Mouse (Mus musculus): ENCODE measurements around the gene Ncoa1. TPM values are rescaled to one million over a fixed set of nuclear protein-coding genes. Genes with fewer than 3 reads are reported as not detected.

Ncoa1 gene
- polyA plus RNA-seq, 1 experiment from 2014 or later = 24.0 TPM

- H3K36me3 ChIP-seq (ENCODE audit: control insufficient read depth, insufficient read depth, low read length) = no peaks in the 10 kb centered on the region
- 71% methylated on average over 2 of the region's 2 CpGs for WGBS
- no peak overlapping the region for H3K4me3 ChIP-seq (ENCODE audit: low read depth, low read length)
- H3K9me3 ChIP-seq (ENCODE audit: control insufficient read depth, low read length) = no peaks in the 10 kb centered on the region
- no peak overlapping the region for H3K4me2 ChIP-seq (ENCODE audit: low read depth, low read length)
- H3K4me1 ChIP-seq (ENCODE audit: control insufficient read depth, insufficient read depth, low read length) = no peaks in the 10 kb centered on the region
- H3K27me3 ChIP-seq (ENCODE audit: control insufficient read depth, insufficient read depth, low read length) = no peaks in the 10 kb centered on the region
- ATAC-seq (ENCODE audit: low read depth) = no peak
- no peak overlapping the region for H3K9ac ChIP-seq (replicated peaks; ENCODE audit: low read depth, low read length)
- H3K27ac ChIP-seq (ENCODE audit: low read depth, low read length) = no peak overlapping the region
Measured at GRCm38 (mm10) chr12:4392590-4392989, 84.4 kb downstream of the Ncoa1 start.

DNA sequence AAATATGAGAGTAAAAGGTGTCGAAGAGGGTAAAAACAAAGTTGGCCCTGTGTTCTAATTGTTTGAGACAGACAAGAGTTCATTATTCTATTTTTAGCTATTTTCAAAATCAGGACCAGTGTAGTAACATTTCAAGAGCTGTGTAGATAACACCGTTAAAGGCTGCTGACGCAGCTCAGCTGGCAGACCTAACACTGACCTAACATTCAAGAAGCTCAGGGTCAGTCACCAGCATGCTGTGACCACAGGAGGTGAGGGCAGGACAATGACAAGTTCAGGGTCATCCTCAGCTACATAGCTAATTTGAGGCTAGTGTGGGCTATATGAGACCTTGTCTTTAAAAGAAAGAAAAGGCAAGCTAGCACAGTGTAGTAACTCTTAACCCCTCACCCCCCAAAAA, 84.9 kb downstream of the Ncoa1 start:
- Histone ChIP-seq H3K27ac (ENCODE audit: low read depth, low read length) (no peak overlapping the region), H3K27me3 (ENCODE audit: control insufficient read depth, insufficient read depth, low read length) (no peaks in the 10 kb centered on the region), H3K9me3 (ENCODE audit: control insufficient read depth, low read length) (no peaks in the 10 kb centered on the region), H3K4me3 (ENCODE audit: low read depth, low read length) (no peak overlapping the region), H3K4me1 (ENCODE audit: control insufficient read depth, insufficient read depth, low read length) (no peaks in the 10 kb centered on the region), H3K4me2 (ENCODE audit: low read depth, low read length) (no peak overlapping the region), H3K36me3 (ENCODE audit: control insufficient read depth, insufficient read depth, low read length) (no peaks in the 10 kb centered on the region), H3K9ac (replicated peaks; ENCODE audit: low read depth, low read length) (no peak overlapping the region)
- no peak for ATAC-seq (ENCODE audit: low read depth)
- WGBS = 78% methylated on average over 3 of the region's 3 CpGs

DNA sequence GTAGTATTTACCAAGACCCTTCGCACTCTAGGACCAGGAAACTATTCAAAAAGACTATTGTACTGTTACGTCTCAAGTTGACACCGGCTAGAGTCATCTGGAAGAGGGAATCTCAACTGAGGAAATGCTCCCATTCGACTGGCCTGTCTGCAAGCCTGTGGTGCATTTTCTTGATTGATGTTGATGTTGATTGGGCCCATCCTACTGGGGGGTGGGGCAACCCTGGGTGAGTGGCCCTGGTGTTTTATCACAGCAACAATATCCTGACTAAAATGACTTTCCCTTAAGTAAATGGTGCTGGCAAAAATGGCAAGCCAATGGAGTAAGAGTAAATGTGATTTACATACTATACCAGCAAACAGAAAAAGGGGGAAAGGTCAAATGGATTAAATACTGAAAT, 85.7 kb downstream of the Ncoa1 start:
- H3K4me2 ChIP-seq (ENCODE audit: low read depth, low read length) = no peak overlapping the region
- H3K27ac ChIP-seq (ENCODE audit: low read depth, low read length) = no peak overlapping the region
- no peak for ATAC-seq (ENCODE audit: low read depth)
- H3K27me3 ChIP-seq (ENCODE audit: control insufficient read depth, insufficient read depth, low read length) = no peaks in the 10 kb centered on the region
- H3K9ac ChIP-seq (replicated peaks; ENCODE audit: low read depth, low read length) = no peak overlapping the region
- no peaks in the 10 kb centered on the region for H3K9me3 ChIP-seq (ENCODE audit: control insufficient read depth, low read length)
- H3K4me3 ChIP-seq (ENCODE audit: low read depth, low read length) = no peak overlapping the region
- no peaks in the 10 kb centered on the region for H3K4me1 ChIP-seq (ENCODE audit: control insufficient read depth, insufficient read depth, low read length)
- no peaks in the 10 kb centered on the region for H3K36me3 ChIP-seq (ENCODE audit: control insufficient read depth, insufficient read depth, low read length)
- WGBS = 50% methylated on average over 4 of the region's 4 CpGs

DNA sequence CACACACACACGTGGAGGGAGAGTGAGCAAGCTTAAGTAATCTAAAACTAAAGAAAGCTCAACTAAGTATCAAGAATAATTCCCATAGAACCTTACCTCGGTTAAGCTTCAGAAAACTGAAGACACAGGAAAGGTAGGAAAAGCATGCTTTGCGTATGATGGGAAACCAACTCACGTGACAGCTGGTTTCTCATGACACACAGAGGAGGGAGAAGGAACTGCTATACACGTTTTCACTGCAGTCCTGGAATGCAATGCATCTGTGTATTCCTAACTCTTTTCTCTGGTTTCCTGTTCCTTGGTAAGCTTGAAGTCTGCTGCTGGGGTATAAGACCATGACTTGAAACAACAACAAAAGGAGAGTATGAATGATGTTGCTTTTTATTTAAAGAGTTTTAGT, 86.3 kb downstream of the Ncoa1 start:
- H3K9me3 ChIP-seq (ENCODE audit: control insufficient read depth, low read length) = no peaks in the 10 kb centered on the region
- H3K27me3 ChIP-seq (ENCODE audit: control insufficient read depth, insufficient read depth, low read length) = no peaks in the 10 kb centered on the region
- ATAC-seq (ENCODE audit: low read depth) = no peak
- no peak overlapping the region for H3K4me2 ChIP-seq (ENCODE audit: low read depth, low read length)
- H3K9ac ChIP-seq (replicated peaks; ENCODE audit: low read depth, low read length) = no peak overlapping the region
- H3K27ac ChIP-seq (ENCODE audit: low read depth, low read length) = no peak overlapping the region
- no peaks in the 10 kb centered on the region for H3K4me1 ChIP-seq (ENCODE audit: control insufficient read depth, insufficient read depth, low read length)
- H3K4me3 ChIP-seq (ENCODE audit: low read depth, low read length) = no peak overlapping the region
- H3K36me3 ChIP-seq (ENCODE audit: control insufficient read depth, insufficient read depth, low read length) = no peaks in the 10 kb centered on the region
- WGBS = 72% methylated on average over 5 of the region's 5 CpGs

DNA sequence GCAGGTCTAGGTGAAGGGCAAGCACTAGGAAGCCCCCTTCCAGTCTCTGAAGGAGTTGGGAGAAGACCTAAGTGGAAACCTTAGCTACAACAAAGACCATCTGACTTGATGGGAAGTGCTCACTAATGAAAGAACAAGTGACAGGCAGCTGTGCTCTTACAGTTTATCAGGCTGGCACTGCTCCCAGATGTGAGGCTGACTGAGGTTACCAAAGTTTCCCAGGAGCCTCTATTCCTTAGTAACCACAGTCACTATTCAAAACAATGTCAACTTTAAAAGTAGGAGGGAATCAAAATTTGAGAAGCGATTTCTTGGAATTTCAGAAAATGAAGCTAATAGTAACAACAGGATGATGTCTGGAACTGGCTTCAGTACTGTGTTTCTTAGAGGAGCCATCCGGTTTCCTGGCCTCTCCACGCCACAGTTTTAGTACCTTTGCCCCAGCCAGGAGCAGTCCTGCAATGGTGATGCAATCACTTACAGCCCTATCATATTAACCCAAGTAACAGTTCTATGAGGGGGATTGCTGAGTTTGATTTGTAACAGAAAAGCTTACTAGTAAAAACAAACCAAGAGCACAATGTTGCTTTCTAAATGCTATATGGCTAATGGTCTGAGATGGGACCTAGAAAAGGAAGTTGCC, 90.8 kb downstream of the Ncoa1 start:
- Histone ChIP-seq H3K9me3 (ENCODE audit: control insufficient read depth, low read length) (no peaks in the 10 kb centered on the region), H3K9ac (replicated peaks; ENCODE audit: low read depth, low read length) (no peak overlapping the region), H3K27ac (ENCODE audit: low read depth, low read length) (no peak overlapping the region), H3K4me3 (ENCODE audit: low read depth, low read length) (no peak overlapping the region), H3K4me2 (ENCODE audit: low read depth, low read length) (no peak overlapping the region), H3K27me3 (ENCODE audit: control insufficient read depth, insufficient read depth, low read length) (no peaks in the 10 kb centered on the region), H3K36me3 (ENCODE audit: control insufficient read depth, insufficient read depth, low read length) (no peaks in the 10 kb centered on the region), H3K4me1 (ENCODE audit: control insufficient read depth, insufficient read depth, low read length) (no peaks in the 10 kb centered on the region)
- no peak for ATAC-seq (ENCODE audit: low read depth)
- 92% methylated on average over 3 of the region's 3 CpGs for WGBS

- no peak for ATAC-seq (ENCODE audit: low read depth)
- Histone ChIP-seq H3K27me3 (ENCODE audit: control insufficient read depth, insufficient read depth, low read length) (no peaks in the 10 kb centered on the region), H3K9ac (replicated peaks; ENCODE audit: low read depth, low read length) (no peak overlapping the region), H3K4me2 (ENCODE audit: low read depth, low read length) (no peak overlapping the region), H3K4me1 (ENCODE audit: control insufficient read depth, insufficient read depth, low read length) (no peaks in the 10 kb centered on the region), H3K4me3 (ENCODE audit: low read depth, low read length) (no peak overlapping the region), H3K36me3 (ENCODE audit: control insufficient read depth, insufficient read depth, low read length) (no peaks in the 10 kb centered on the region), H3K27ac (ENCODE audit: low read depth, low read length) (no peak overlapping the region), H3K9me3 (ENCODE audit: control insufficient read depth, low read length) (no peaks in the 10 kb centered on the region)
- 77% methylated on average over 3 of the region's 3 CpGs for WGBS
Measured at GRCm38 (mm10) chr12:4383061-4383460, 93.9 kb downstream of the Ncoa1 start.

GRCm38 (mm10) chr12:4379298-4379957, 97.6 kb downstream of the Ncoa1 start:
- 58% methylated on average over 7 of the region's 7 CpGs for WGBS
- no peak overlapping the region for H3K9ac ChIP-seq (replicated peaks; ENCODE audit: low read depth, low read length)

GRCm38 (mm10) chr12:4376475-4376874, 100.5 kb downstream of the Ncoa1 start:
- no peak for ATAC-seq (ENCODE audit: low read depth)
- H3K36me3 ChIP-seq (ENCODE audit: control insufficient read depth, insufficient read depth, low read length) = no peaks in the 10 kb centered on the region
- WGBS = 64% methylated on average over 4 of the region's 4 CpGs
- no peak overlapping the region for H3K9ac ChIP-seq (replicated peaks; ENCODE audit: low read depth, low read length)
- no peaks in the 10 kb centered on the region for H3K9me3 ChIP-seq (ENCODE audit: control insufficient read depth, low read length)
- no peak overlapping the region for H3K4me3 ChIP-seq (ENCODE audit: low read depth, low read length)
- H3K27me3 ChIP-seq (ENCODE audit: control insufficient read depth, insufficient read depth, low read length) = no peaks in the 10 kb centered on the region
- no peak overlapping the region for H3K27ac ChIP-seq (ENCODE audit: low read depth, low read length)
- 0 out of 2 replicates have a peak, but pooled peaks cover 3% of the 10 kb centered on the region for H3K4me1 ChIP-seq (ENCODE audit: control insufficient read depth, insufficient read depth, low read length)
- no peak overlapping the region for H3K4me2 ChIP-seq (ENCODE audit: low read depth, low read length)

More at GRCm38 (mm10) chr12:4379298-4379957, 97.6 kb downstream of the Ncoa1 start:
- Histone ChIP-seq H3K27me3 (ENCODE audit: control insufficient read depth, insufficient read depth, low read length) (no peaks in the 10 kb centered on the region), H3K4me3 (ENCODE audit: low read depth, low read length) (no peak overlapping the region), H3K36me3 (ENCODE audit: control insufficient read depth, insufficient read depth, low read length) (no peaks in the 10 kb centered on the region), H3K27ac (ENCODE audit: low read depth, low read length) (no peak overlapping the region), H3K9me3 (ENCODE audit: control insufficient read depth, low read length) (no peaks in the 10 kb centered on the region), H3K4me2 (ENCODE audit: low read depth, low read length) (no peak overlapping the region), H3K4me1 (ENCODE audit: control insufficient read depth, insufficient read depth, low read length) (0 out of 2 replicates have a peak, but pooled peaks cover 3% of the 10 kb centered on the region)
- no peak for ATAC-seq (ENCODE audit: low read depth)

DNA sequence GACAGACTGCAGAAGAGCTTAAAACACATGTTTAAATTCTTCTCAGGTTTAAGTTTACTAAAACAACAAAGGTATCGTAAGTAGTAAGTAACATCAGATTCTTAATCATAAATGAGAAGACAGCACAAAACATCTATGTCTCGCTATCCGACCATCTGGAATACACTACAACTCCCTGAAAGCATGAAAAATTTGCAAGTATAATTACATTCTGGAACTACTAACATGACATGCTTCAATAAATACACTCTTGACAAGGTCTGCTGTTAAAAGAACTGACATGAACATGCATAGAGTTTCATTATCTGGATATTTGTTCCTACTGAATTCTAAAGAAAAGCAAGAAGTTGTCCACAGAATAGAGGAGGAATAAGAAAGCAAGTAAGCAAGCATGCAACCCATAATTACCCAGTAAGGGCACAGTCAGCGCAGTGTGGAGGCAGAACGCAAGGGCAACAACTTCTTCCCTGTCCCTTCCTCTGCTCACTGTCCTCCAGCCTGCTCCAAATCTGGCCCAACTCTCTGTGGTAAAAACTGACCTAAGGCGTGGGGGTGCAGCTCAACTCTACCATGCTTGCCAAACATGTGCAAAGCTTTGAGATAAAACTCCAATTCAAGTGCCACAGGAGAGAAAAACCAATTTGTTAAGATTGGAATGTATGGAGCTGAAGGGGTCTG, 102.0 kb downstream of the Ncoa1 start:
- no peaks in the 10 kb centered on the region for H3K36me3 ChIP-seq (ENCODE audit: control insufficient read depth, insufficient read depth, low read length)
- H3K27ac ChIP-seq (ENCODE audit: low read depth, low read length) = no peak overlapping the region
- H3K4me1 ChIP-seq (ENCODE audit: control insufficient read depth, insufficient read depth, low read length) = 0 out of 2 replicates have a peak, but pooled peaks cover 3% of the 10 kb centered on the region
- no peaks in the 10 kb centered on the region for H3K27me3 ChIP-seq (ENCODE audit: control insufficient read depth, insufficient read depth, low read length)
- ATAC-seq (ENCODE audit: low read depth) = no peak
- H3K4me3 ChIP-seq (ENCODE audit: low read depth, low read length) = no peak overlapping the region
- WGBS = 52% methylated on average over 6 of the region's 6 CpGs
- H3K4me2 ChIP-seq (ENCODE audit: low read depth, low read length) = no peak overlapping the region
- H3K9me3 ChIP-seq (ENCODE audit: control insufficient read depth, low read length) = no peaks in the 10 kb centered on the region
- H3K9ac ChIP-seq (replicated peaks; ENCODE audit: low read depth, low read length) = no peak overlapping the region
